Mouse (Mus musculus): ENCODE data around the gene Il3. TPM values are rescaled to one million over a fixed set of nuclear protein-coding genes. Genes with fewer than 3 reads are reported as not detected.

Il3 gene
- polyA plus RNA-seq (2012; ENCODE audit: low replicate concordance): not detected in 2 replicates

DNA sequence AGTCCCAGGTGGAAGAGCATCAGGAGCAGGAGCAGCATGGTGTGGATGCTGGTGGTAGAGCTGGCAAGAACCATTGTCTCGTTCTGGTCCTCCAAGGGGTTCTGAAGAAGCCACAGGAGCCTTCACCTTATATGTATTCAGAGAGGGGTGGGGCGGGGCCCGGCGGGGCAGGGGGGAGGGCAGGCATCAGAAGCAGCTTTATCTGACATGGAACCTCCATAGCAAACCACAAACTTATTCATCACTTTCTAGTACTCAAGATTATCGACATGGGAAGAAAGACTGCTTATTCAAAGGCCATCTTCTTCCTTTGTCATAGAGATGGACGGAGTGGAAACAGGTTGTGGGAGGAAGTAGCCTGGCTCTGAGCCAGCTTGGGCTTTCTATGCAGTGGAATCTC lies at the start of gene Il3:
Il3 (minus strand) TSS at position 101 of the 400 bp plus-strand sequence.

DNA sequence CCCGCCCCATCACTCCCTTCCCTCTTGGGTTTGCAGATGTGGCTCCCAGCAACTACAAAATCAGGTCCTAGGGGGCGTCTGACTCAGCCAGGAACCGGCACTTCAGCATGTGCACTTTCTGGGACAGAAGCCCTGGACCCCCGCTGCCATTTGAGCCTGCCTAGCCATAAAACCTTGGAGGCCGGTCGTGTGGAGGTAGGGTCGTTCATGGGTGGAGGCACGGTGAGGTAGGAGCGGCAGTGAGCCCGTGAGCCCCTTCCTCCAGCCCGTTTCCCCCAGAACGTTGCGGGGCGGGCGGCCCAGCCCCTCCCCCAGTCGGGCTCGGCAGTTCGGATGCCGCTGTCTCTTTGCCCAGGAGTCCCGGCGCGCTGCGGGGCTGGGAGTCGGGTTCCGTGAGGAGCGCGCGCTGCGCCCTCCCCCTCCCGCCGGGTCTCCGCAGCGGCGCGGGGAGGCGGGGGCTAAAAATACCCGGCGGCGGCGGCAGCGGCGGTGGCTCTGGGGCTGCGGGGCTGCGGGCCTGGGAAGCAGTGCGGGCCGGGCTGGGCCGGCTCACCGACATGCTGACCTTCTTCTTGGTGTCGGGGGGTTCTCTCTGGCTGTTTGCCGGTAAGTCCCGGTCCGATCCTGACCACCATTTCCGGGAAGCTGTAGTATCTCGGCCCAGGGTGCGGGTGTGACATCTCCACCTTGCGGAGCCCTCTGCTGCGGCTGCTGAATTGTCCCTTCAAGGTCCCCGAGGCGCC lies 36.8 kb upstream of the Il3 start, which contains the start of gene Acsl6:
Acsl6 (plus strand) TSS at position 71 of the 743 bp plus-strand sequence.

DNA sequence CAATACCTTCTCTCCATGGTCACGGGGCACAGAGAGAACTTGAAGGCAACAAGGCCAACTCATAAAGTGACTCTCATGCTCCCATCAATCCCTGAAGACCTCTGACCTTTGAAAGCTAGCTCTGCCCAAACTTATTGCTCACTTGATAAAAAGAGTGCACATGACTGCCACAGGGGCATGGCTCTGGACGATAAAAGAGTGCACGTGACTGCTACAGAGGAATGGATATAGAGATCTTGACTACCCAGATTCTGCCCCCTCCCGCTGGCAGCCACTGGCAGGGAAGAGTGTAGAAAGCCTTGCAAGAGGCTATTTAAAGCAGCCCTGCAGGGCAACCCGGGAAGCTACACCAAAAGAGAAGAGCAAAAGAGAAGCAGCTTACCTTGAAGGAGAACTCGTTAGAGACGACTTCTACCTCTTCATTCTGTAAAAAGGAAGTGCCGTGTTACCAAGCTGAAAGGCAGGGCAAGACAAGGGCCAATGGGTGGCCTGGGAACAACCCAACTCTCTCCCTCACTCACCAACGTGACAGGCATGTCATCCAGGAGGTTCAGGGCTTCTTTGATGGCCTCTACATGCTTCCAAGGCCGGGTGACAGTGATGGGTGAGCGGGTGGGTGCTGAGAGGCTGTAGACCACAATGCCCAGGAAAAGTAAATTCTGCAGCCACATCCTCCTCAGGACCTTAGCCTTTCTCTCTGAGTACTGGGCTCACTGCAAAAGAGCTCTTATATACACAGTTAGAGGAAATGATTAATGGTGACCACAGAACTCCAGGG lies 17.9 kb downstream of the Il3 start, which contains the start of gene Csf2:
Csf2 (minus strand) TSS at position 728 of the 778 bp plus-strand sequence.

Other genes starting within 250 kb of the Il3 start
- 2.5 and 6.1 TPM in 2 replicates for gene Slc22a4, start 239.2 kb downstream of the Il3 start, polyA plus RNA-seq (2012; ENCODE audit: low replicate concordance)
- gene Pdlim4, start 198.3 kb downstream of the Il3 start, polyA plus RNA-seq (2012; ENCODE audit: low replicate concordance): 17.4 and 24.0 TPM in 2 replicates
- 0.14 and 0.29 TPM in 2 replicates for gene P4ha2, start 167.2 kb downstream of the Il3 start, polyA plus RNA-seq (2012; ENCODE audit: low replicate concordance)
- gene Csf2, start 17.6 kb downstream of the Il3 start, polyA plus RNA-seq (2012; ENCODE audit: low replicate concordance): not detected in 2 replicates
- gene Acsl6, start 36.5 kb upstream of the Il3 start, polyA plus RNA-seq (2012; ENCODE audit: low replicate concordance): 1.8 TPM in 1 of 2 replicates, not detected in the other
- gene Meikin, start 103.4 kb upstream of the Il3 start, polyA plus RNA-seq (2012; ENCODE audit: low replicate concordance): not detected in 2 replicates
- gene Fnip1, start 170.9 kb upstream of the Il3 start, polyA plus RNA-seq (2012; ENCODE audit: low replicate concordance): 2.1 and 2.3 TPM in 2 replicates

Data from hematopoietic multipotent progenitor cell, adult 10-12 weeks (in vitro differentiated cells).